Mouse (Mus musculus): ENCODE data around the gene Cdhr3. TPM values are rescaled to one million over a fixed set of nuclear protein-coding genes. Genes with fewer than 3 reads are reported as not detected.

Cdhr3 gene
- polyA plus RNA-seq, 1 experiment from 2014 or later, result not detected

DNA sequence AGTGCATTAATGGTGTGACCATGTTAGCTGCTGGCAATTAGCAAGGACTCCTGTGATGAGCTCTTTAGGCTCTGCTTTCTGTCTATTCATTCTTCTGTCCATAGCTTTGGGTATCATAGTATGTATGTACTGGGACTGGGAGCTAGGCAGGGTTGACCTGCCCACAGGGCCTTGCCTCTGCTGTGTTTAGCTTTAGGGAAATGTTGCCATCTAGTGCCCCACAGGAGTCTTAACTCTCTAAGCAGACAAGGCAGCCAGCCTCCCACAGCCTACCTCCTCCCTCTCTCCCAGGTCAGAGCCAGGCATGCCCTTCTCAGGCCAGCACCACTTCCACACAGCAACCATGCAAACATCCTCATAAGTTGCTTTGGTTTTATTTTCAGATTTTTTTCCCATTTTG lies 16.9 kb upstream of the Cdhr3 start:
- H3K9ac ChIP-seq, result no peak overlapping the region
- no peak overlapping the region for H3K4me3 ChIP-seq
- no peak overlapping the region for H3K27ac ChIP-seq
- no peaks in the 10 kb centered on the region for H3K27me3 ChIP-seq
- no peaks in the 10 kb centered on the region for H3K9me3 ChIP-seq
- no peak for ATAC-seq (ENCODE audit: insufficient number of reproducible peaks, insufficient read depth, low FRiP score, low TSS enrichment)
- H3K4me2 ChIP-seq (replicated peaks), result no peak overlapping the region
- no peaks in the 10 kb centered on the region for H3K36me3 ChIP-seq
- H3K4me1 ChIP-seq, result peaks cover 20% of the 10 kb centered on the region

- H3K4me3 ChIP-seq, result no peak overlapping the region
These were observed 13.9 kb upstream of the Cdhr3 start for GRCm38 (mm10) chr12:33106438-33107167.

DNA sequence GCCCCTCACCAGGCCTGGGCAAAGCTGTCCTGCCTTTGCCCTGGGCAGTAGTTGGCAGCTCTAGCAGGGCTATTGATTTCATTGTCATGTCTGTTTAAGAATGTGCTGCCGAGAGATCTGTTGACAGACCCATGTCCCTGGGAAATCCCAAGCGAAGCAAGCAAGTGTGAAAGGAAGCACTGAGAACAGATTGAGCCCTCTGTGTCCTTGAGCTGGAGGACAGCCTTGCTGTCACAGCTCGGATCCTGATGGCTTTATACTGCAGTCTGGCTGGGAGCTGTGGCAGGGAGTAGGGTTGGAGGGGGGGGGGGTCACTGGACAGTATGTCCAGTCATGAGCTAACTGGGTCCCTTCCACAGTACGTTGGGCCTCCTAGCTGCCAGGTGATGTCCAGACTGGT lies 13.0 kb upstream of the Cdhr3 start:
- H3K9me3 ChIP-seq, result no peaks in the 10 kb centered on the region
- no peak overlapping the region for H3K9ac ChIP-seq
- H3K4me1 ChIP-seq, result peaks cover 1% of the 10 kb centered on the region; the same call in 1 of the 2 replicates
- H3K36me3 ChIP-seq, result no peaks in the 10 kb centered on the region
- H3K4me2 ChIP-seq (replicated peaks), result no peak overlapping the region
- no peak for ATAC-seq (ENCODE audit: insufficient number of reproducible peaks, insufficient read depth, low FRiP score, low TSS enrichment)
- no peak overlapping the region for H3K27ac ChIP-seq
- no peak overlapping the region for H3K4me3 ChIP-seq
- WGBS, result 70% methylated on average over 4 of the region's 4 CpGs
- no peaks in the 10 kb centered on the region for H3K27me3 ChIP-seq

More at GRCm38 (mm10) chr12:33106438-33107167, 13.9 kb upstream of the Cdhr3 start:
- peaks cover 9% of the 10 kb centered on the region for H3K4me1 ChIP-seq
- no peaks in the 10 kb centered on the region for H3K9me3 ChIP-seq
- H3K27ac ChIP-seq, result no peak overlapping the region
- WGBS, result 81% methylated on average over 10 of the region's 10 CpGs
- no peaks in the 10 kb centered on the region for H3K27me3 ChIP-seq
- no peak overlapping the region for H3K9ac ChIP-seq
- H3K4me2 ChIP-seq (replicated peaks), result no peak overlapping the region
- ATAC-seq (ENCODE audit: insufficient number of reproducible peaks, insufficient read depth, low FRiP score, low TSS enrichment), result no peak
- H3K36me3 ChIP-seq, result no peaks in the 10 kb centered on the region

GRCm38 (mm10) chr12:33102342-33103115 lies 9.9 kb upstream of the Cdhr3 start:
- peak; percentile 36; the same call in 1 of the 2 replicates for ATAC-seq (ENCODE audit: insufficient number of reproducible peaks, insufficient read depth, low FRiP score, low TSS enrichment)
- Histone ChIP-seq H3K27me3 (no peaks in the 10 kb centered on the region), H3K27ac (peak overlapping the region; percentile 36), H3K9ac (no peak overlapping the region), H3K4me2 (replicated peaks) (no peak overlapping the region), H3K36me3 (no peaks in the 10 kb centered on the region), H3K4me3 (no peak overlapping the region), H3K9me3 (no peaks in the 10 kb centered on the region), H3K4me1 (no peaks in the 10 kb centered on the region)
- WGBS, result 53% methylated on average over 15 of the region's 15 CpGs

DNA sequence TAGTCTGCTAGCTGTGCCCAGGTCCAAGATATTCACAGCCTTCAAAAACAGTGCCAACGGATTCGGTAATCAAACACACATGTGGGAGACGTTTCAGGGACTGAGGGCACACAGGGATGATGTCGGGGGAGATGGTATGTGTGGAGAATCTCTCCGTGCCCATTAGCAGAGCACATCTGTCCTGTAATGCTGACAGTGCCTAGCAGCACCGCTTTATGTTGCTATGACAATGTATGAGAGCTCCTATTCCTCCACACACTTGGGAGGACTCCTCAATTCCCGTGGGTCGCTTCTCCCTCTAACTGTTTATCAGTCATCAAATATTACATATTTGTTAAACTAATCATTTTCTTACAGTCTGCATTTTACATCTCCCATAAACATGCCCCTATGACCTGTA lies 9.0 kb upstream of the Cdhr3 start:
- ATAC-seq (ENCODE audit: insufficient number of reproducible peaks, insufficient read depth, low FRiP score, low TSS enrichment), result no peak
- H3K4me2 ChIP-seq (replicated peaks), result no peak overlapping the region
- H3K4me1 ChIP-seq, result no peaks in the 10 kb centered on the region
- H3K27ac ChIP-seq, result no peak overlapping the region
- H3K9me3 ChIP-seq, result no peaks in the 10 kb centered on the region
- H3K27me3 ChIP-seq, result no peaks in the 10 kb centered on the region
- H3K36me3 ChIP-seq, result no peaks in the 10 kb centered on the region
- WGBS, result 68% methylated on average over 8 of the region's 8 CpGs
- no peak overlapping the region for H3K4me3 ChIP-seq
- H3K9ac ChIP-seq, result no peak overlapping the region

DNA sequence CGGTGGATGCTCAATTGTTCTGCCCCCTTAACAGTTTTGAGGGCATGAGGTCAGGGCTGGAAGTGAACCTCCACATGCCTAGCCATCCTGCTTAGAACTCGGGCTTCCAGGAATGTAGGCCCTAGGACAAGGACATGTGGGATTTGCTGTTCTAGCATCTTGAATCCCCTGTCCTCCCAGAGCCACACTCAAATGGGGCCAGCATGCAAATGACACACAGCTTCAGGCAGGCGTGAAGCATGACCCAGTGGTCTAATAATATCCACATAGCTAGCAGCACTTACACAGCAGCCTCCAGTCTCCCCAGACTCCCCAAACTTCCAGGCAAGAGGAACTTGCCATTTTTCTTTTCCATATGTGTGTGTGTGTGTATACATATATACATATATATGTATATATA lies 3.3 kb upstream of the Cdhr3 start:
- no peak overlapping the region for H3K27ac ChIP-seq
- H3K36me3 ChIP-seq, result no peaks in the 10 kb centered on the region
- ATAC-seq (ENCODE audit: insufficient number of reproducible peaks, insufficient read depth, low FRiP score, low TSS enrichment), result no peak
- H3K4me2 ChIP-seq (replicated peaks), result no peak overlapping the region
- no peaks in the 10 kb centered on the region for H3K9me3 ChIP-seq
- no peaks in the 10 kb centered on the region for H3K27me3 ChIP-seq
- WGBS, result 62% methylated on average over 3 of the region's 3 CpGs
- no peaks in the 10 kb centered on the region for H3K4me1 ChIP-seq
- H3K4me3 ChIP-seq, result no peak overlapping the region
- no peak overlapping the region for H3K9ac ChIP-seq

- Histone ChIP-seq H3K36me3 (no peaks in the 10 kb centered on the region), H3K27ac (no peak overlapping the region), H3K9ac (no peak overlapping the region), H3K4me3 (no peak overlapping the region), H3K9me3 (no peaks in the 10 kb centered on the region), H3K4me2 (replicated peaks) (no peak overlapping the region), H3K27me3 (no peaks in the 10 kb centered on the region), H3K4me1 (no peaks in the 10 kb centered on the region)
- no peak for ATAC-seq (ENCODE audit: insufficient number of reproducible peaks, insufficient read depth, low FRiP score, low TSS enrichment)
- 75% methylated on average over 2 of the region's 2 CpGs for WGBS
These were observed 479 bp downstream of the Cdhr3 start for GRCm38 (mm10) chr12:33092196-33092595.

DNA sequence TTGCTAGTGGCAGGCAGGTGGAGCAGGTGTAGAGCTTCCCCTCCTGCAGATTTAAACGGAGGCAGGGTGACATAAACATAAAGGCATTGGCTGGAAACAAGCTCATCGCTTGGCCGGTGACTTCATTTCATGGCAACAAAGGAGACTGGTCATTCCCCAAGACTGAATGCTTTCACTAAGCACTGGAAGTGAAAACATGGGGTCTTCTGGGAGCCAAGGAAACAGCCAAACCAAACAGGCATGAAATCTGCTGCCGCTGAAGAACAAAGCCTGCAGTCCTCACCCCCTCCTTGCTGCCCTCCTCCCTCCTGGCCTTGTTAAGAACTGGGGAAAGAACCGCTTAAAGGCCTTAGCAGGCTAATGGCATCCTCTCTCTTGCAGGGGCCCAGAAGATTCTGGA lies 6.5 kb downstream of the Cdhr3 start:
- Histone ChIP-seq H3K4me1 (no peaks in the 10 kb centered on the region), H3K27me3 (no peaks in the 10 kb centered on the region), H3K9me3 (no peaks in the 10 kb centered on the region), H3K4me2 (replicated peaks) (no peak overlapping the region), H3K36me3 (no peaks in the 10 kb centered on the region), H3K4me3 (no peak overlapping the region), H3K27ac (no peak overlapping the region), H3K9ac (no peak overlapping the region)
- WGBS, result 33% methylated on average over 5 of the region's 5 CpGs
- no peak for ATAC-seq (ENCODE audit: insufficient number of reproducible peaks, insufficient read depth, low FRiP score, low TSS enrichment)

- ATAC-seq (ENCODE audit: insufficient number of reproducible peaks, insufficient read depth, low FRiP score, low TSS enrichment), result no peak
- H3K9me3 ChIP-seq, result no peaks in the 10 kb centered on the region
- no peaks in the 10 kb centered on the region for H3K36me3 ChIP-seq
- H3K27me3 ChIP-seq, result no peaks in the 10 kb centered on the region
- WGBS, result 36% methylated on average over 2 of the region's 2 CpGs
- no peaks in the 10 kb centered on the region for H3K4me1 ChIP-seq
- no peak overlapping the region for H3K27ac ChIP-seq
- no peak overlapping the region for H3K9ac ChIP-seq
- H3K4me2 ChIP-seq (replicated peaks), result no peak overlapping the region
- no peak overlapping the region for H3K4me3 ChIP-seq
These were observed 8.0 kb downstream of the Cdhr3 start for GRCm38 (mm10) chr12:33084683-33085082.

DNA sequence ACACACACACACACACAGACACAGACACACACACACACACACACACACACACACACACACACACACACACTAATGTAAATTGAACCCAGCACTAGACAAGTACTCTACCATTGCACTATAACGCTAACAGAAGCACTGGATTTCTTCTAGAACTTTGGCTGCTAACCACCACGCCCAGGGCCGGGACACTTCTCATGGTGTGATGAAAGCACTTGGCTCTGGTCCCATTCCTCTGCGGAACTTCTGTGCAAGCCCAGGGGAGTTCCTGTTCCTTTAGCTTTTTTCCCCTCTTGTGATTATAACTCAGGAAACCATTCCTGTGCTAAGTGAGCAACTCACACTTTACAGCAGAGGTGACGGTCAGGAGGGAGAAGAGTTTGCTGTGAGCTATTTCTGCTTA lies 9.3 kb downstream of the Cdhr3 start:
- Histone ChIP-seq H3K9me3 (no peaks in the 10 kb centered on the region), H3K27me3 (no peaks in the 10 kb centered on the region), H3K4me1 (no peaks in the 10 kb centered on the region), H3K4me3 (no peak overlapping the region), H3K27ac (no peak overlapping the region), H3K4me2 (replicated peaks) (no peak overlapping the region), H3K36me3 (no peaks in the 10 kb centered on the region), H3K9ac (no peak overlapping the region)
- ATAC-seq (ENCODE audit: insufficient number of reproducible peaks, insufficient read depth, low FRiP score, low TSS enrichment), result no peak
- 71% methylated on average over 5 of the region's 5 CpGs for WGBS

DNA sequence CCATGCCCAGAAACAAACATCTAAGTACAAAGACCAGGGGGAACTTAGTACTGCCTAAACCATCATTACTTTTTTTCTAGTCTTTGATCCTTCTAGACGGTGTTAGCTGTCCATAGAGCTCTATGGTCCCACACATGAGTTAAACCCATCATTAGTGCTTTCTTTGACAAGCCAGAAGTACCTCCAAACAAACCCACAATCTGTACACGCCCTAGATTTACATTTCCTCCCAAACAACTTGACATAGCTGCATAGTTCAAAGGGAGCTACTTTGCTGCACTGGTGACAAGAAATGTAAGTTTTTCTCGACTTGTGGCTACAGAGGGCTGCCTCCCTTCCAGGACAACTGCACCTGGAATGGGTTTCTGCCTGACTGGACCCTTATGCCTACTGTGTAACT lies 16.4 kb downstream of the Cdhr3 start:
- Histone ChIP-seq H3K4me3 (no peak overlapping the region), H3K27ac (no peak overlapping the region), H3K9ac (no peak overlapping the region), H3K36me3 (no peaks in the 10 kb centered on the region), H3K27me3 (no peaks in the 10 kb centered on the region), H3K9me3 (no peaks in the 10 kb centered on the region), H3K4me2 (replicated peaks) (no peak overlapping the region), H3K4me1 (no peaks in the 10 kb centered on the region)
- 74% methylated on average over 3 of the region's 3 CpGs for WGBS
- ATAC-seq (ENCODE audit: insufficient number of reproducible peaks, insufficient read depth, low FRiP score, low TSS enrichment), result no peak

DNA sequence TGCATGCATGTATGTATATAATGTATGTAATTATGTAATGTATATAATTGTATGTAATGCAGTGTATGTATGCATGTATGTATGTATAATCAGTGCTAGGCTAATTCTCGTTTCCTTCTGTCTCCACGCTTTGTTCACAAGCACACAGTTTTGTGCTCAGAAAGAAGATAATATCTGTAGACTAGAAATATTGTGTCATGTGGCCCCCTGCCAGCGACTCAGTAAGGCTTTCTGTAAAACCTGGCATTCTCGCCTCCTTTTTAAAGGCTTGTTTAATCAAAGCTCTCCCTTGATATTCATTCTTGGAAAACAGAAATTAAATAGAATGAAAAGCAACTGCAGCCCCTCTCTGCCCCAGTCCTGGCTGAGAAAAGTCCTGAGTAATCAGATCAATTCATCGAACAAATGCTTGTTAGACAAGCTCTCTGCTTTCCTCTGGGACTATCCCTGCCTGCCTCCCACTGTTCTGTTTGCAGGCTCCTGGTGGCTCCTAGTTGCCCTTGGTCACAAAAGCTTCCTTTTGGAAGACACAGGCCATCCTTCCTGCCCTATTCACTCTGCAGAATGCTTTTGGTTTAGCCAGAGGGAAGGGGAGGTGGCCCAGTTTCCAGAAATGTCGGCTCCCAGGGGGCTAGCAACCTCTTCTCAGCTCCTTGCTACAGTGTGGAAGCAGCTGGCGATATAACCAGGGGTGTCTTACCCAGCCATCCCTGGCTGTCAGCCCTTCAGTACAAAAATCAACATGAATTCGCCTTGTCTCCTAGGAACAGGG lies 20.6 kb downstream of the Cdhr3 start:
- no peak overlapping the region for H3K27ac ChIP-seq
- H3K4me1 ChIP-seq, result no peaks in the 10 kb centered on the region
- no peaks in the 10 kb centered on the region for H3K9me3 ChIP-seq
- no peak overlapping the region for H3K4me3 ChIP-seq
- no peak overlapping the region for H3K9ac ChIP-seq
- no peak overlapping the region for H3K4me2 ChIP-seq (replicated peaks)
- WGBS, result 43% methylated on average over 8 of the region's 8 CpGs
- no peaks in the 10 kb centered on the region for H3K27me3 ChIP-seq
- no peak for ATAC-seq (ENCODE audit: insufficient number of reproducible peaks, insufficient read depth, low FRiP score, low TSS enrichment)
- no peaks in the 10 kb centered on the region for H3K36me3 ChIP-seq

Data from embryonic facial prominence, embryonic 12.5 days (tissue).